Mouse (Mus musculus) heart, adult 2 months (tissue): ENCODE data around the gene Pex10.

Experiments used
- EP300 ChIP-seq: fragments of 200-500 bp; IDR thresholded peaks from 2 replicates; pipeline ENCODE4 v1.6.1; 2011; ENCODE audit warnings: low read depth, low read length, control low read depth; ENCODE audit not compliant: insufficient read depth
- POLR2A ChIP-seq: fragments of 200-500 bp; IDR thresholded peaks from 2 replicates; pipeline ENCODE4 v1.6.1; 2011; ENCODE audit warnings: mild to moderate bottlenecking, low read depth, low read length, control low read depth; ENCODE audit not compliant: insufficient read depth

- TF ChIP-seq EP300 (no peak), POLR2A (no peak)
Measured at GRCm38 (mm10) chr4:155090688-155091449, 24.1 kb downstream of the Pex10 start.
